ENCODE assay signal across 24 mouse cellular contexts in the genomic region with DNA sequence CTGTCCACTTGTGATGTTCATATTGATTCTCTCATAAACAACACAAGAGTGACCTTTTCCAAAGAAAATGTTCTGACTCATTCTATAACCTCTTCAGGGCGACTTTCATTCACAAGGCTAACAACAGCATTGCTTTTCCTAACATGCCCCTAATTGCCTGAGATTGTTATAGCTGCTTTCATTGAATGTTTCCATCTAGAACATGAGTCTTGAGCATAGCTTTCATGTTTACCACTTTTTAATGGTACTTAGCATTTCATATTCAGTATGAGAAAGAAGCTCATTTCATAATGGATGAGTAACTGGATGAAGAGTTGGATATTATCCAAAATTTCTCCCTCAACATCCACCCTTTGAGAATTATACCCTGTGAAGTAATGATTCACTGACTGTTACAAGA.
DNase-seq lines count a peak whose midpoint lies in the region; ATAC-seq and TF ChIP-seq lines count a peak whose summit lies in the region.
"Had no signal": no experiment of that assay in that cellular context is flagged by ENCODE, and none has a peak within 500 bp of the region (broad histone marks: within the 10 kb centered on the region; RNA-seq: fewer than 3 reads in every experiment).

No protein-coding gene starts in this region.

- no peak overlapping the region for H3ac ChIP-seq in myocyte (ENCODE audit: control insufficient read depth, insufficient read length)

- H3K9me3 ChIP-seq in hindbrain, embryonic 12.5 days (replicated peaks) = no peaks in the 10 kb centered on the region
- H3K9me3 ChIP-seq in forebrain, embryonic 12.5 days = no peaks in the 10 kb centered on the region
- H3K9me3 ChIP-seq: embryonic facial prominence, embryonic 13.5 days; embryonic facial prominence, embryonic 15.5 days; G1E had no signal

- H3K36me3 ChIP-seq in myocyte (ENCODE audit: control insufficient read depth, insufficient read depth) = no peaks in the 10 kb centered on the region
- no peaks in the 10 kb centered on the region for H3K36me3 ChIP-seq in hindbrain, embryonic 12.5 days
- no peaks in the 10 kb centered on the region for H3K36me3 ChIP-seq in forebrain, embryonic 12.5 days (replicated peaks)
- H3K36me3 ChIP-seq: embryonic facial prominence, embryonic 13.5 days; embryonic facial prominence, embryonic 15.5 days; G1E had no signal

- no peak overlapping the region for H3K9ac ChIP-seq in hindbrain, embryonic 12.5 days
- H3K9ac ChIP-seq in forebrain, embryonic 12.5 days = no peak overlapping the region
- H3K9ac ChIP-seq: embryonic facial prominence, embryonic 13.5 days; embryonic facial prominence, embryonic 15.5 days had no signal

- peak overlapping the region; percentile 49 for H3K4me2 ChIP-seq in myocyte (ENCODE audit: low read depth)
- no peak overlapping the region for H3K4me2 ChIP-seq in hindbrain, embryonic 12.5 days (replicated peaks)
- H3K4me2 ChIP-seq in forebrain, embryonic 12.5 days = no peak overlapping the region
- H3K4me2 ChIP-seq: embryonic facial prominence, embryonic 13.5 days; embryonic facial prominence, embryonic 15.5 days had no signal

- H3K27ac ChIP-seq in gastrocnemius, adult 2 months = 0 out of 2 replicates have a peak overlapping the region, but pooled peaks have one; percentile 43
- no peak overlapping the region for H3K27ac ChIP-seq in hindbrain, embryonic 12.5 days
- H3K27ac ChIP-seq in forebrain, embryonic 12.5 days = no peak overlapping the region
- H3K27ac ChIP-seq: embryonic facial prominence, embryonic 13.5 days; embryonic facial prominence, embryonic 15.5 days had no signal

- DNase-seq in gastrocnemius, adult 2 months = no peak
- no peak for DNase-seq in gastrocnemius, postnatal 4 days (ENCODE audit: low spot score in 2 of 2)
- peak; percentile 46 for DNase-seq in 3T3-L1 (ENCODE audit: low read depth, low spot score)
- peak; percentile 80 for DNase-seq in Muller cell, postnatal 12 days (ENCODE audit: inconsistent ontology term)
- DNase-seq: adrenal gland, adult 8-10 months; adrenal gland, postnatal 14 days; adrenal gland, postnatal 36 days; B cell, adult 2 months; cerebellum, adult 11-12 months; cerebellum, adult 2 months; cerebellum, adult 9-10 months; cerebellum, postnatal 10 days; cerebellum, postnatal 25 days had no signal

- no peaks in the 10 kb centered on the region for H3K27me3 ChIP-seq in myocyte (ENCODE audit: control insufficient read depth, insufficient read depth, insufficient read length)
- H3K27me3 ChIP-seq in hindbrain, embryonic 12.5 days = no peaks in the 10 kb centered on the region
- H3K27me3 ChIP-seq in forebrain, embryonic 12.5 days = no peaks in the 10 kb centered on the region
- H3K27me3 ChIP-seq: CH12.LX; embryonic facial prominence, embryonic 13.5 days; embryonic facial prominence, embryonic 15.5 days had no signal

- 78% methylated on average over 1 of the region's 1 CpGs for WGBS in hindbrain, embryonic 12.5 days
- WGBS in forebrain, embryonic 12.5 days = 81% methylated on average over 1 of the region's 1 CpGs

- no peak overlapping the region for H3K4me3 ChIP-seq in gastrocnemius, adult 2 months
- H3K4me3 ChIP-seq in myocyte = no peak overlapping the region
- H3K4me3 ChIP-seq in hindbrain, embryonic 12.5 days = no peak overlapping the region
- no peak overlapping the region for H3K4me3 ChIP-seq in forebrain, embryonic 12.5 days (replicated peaks)
- H3K4me3 ChIP-seq: embryonic facial prominence, embryonic 13.5 days; embryonic facial prominence, embryonic 15.5 days had no signal

- intact Hi-C loops in gastrocnemius, adult 2 months (cut with DNase I) = no loop called here

- no peaks in the 10 kb centered on the region for H3K79me2 ChIP-seq in myocyte (ENCODE audit: control insufficient read depth, insufficient read depth)

- ATAC-seq in activated CD4-positive, CD25-positive, alpha-beta regulatory T cell, adult 4 months = no peak
- ATAC-seq in hindbrain, embryonic 12.5 days (ENCODE audit: low FRiP score) = no peak
- no peak for ATAC-seq in forebrain, embryonic 12.5 days (ENCODE audit: low FRiP score)
- ATAC-seq: CD4-positive, CD25-positive, alpha-beta regulatory T cell, adult 4 months; forebrain, embryonic 14.5 days; forebrain, embryonic 16.5 days had no signal

- no peak for TF ChIP-seq CTCF in gastrocnemius, adult 2 months (IDR thresholded peaks at IDR 0.05)

- H3K4me1 ChIP-seq in hindbrain, embryonic 12.5 days = no peaks in the 10 kb centered on the region
- H3K4me1 ChIP-seq in forebrain, embryonic 12.5 days = no peaks in the 10 kb centered on the region
- H3K4me1 ChIP-seq: embryonic facial prominence, embryonic 13.5 days had no signal

- TF ChIP-seq POLR2A in myocyte (IDR thresholded peaks at IDR 0.05; ENCODE audit: insufficient read length, low read depth) = no peak

TF ChIP-seq in myocyte, 11 proteins besides CTCF, POLR2A, EP300 and RAD21:
- TF ChIP-seq MYOG (IDR thresholded peaks at IDR 0.05; ENCODE audit: control insufficient read depth in 1 of 3, insufficient read depth in 1 of 3, insufficient read length in 2 of 3, low read depth in 2 of 3) (no peak), CEBPB (IDR thresholded peaks at IDR 0.05; ENCODE audit: insufficient read depth, poor library complexity, severe bottlenecking) (no peak)

Comparison
In these comparisons a context has a peak if more than half of its experiments do, and no peak if none do; other contexts are left out.
1. DNase-seq: peak in 3T3-L1 (single experiment) and Muller cell, postnatal 12 days (single experiment); none in gastrocnemius, adult 2 months (single experiment) and gastrocnemius, postnatal 4 days (0 of 2).